Mouse (Mus musculus) erythroblast, embryonic 14.5 days (primary cell): Measurements from ENCODE around the gene Olfr671.

Experiments
- GATA1 ChIP-seq: IDR thresholded peaks from 2 replicates; pipeline ENCODE4 v1.6.1; 2012; ENCODE audit warnings: low read length, inconsistent platforms, mixed read lengths
- TAL1 ChIP-seq: IDR thresholded peaks from 3 replicates; pipeline ENCODE4 v1.6.1; 2012; ENCODE audit warnings: low read length, inconsistent platforms, mixed read lengths

GRCm38 (mm10) chr7:105022530-105022929, 43.6 kb upstream of the Olfr671 start:
- TF ChIP-seq TAL1 (no peak), GATA1 (no peak)
